Mouse (Mus musculus): ENCODE measurements around the gene Dph1.
A peak's percentile ranks its signal among the peaks of the same experiment; 100 is the strongest.

Gene Dph1

DNA sequence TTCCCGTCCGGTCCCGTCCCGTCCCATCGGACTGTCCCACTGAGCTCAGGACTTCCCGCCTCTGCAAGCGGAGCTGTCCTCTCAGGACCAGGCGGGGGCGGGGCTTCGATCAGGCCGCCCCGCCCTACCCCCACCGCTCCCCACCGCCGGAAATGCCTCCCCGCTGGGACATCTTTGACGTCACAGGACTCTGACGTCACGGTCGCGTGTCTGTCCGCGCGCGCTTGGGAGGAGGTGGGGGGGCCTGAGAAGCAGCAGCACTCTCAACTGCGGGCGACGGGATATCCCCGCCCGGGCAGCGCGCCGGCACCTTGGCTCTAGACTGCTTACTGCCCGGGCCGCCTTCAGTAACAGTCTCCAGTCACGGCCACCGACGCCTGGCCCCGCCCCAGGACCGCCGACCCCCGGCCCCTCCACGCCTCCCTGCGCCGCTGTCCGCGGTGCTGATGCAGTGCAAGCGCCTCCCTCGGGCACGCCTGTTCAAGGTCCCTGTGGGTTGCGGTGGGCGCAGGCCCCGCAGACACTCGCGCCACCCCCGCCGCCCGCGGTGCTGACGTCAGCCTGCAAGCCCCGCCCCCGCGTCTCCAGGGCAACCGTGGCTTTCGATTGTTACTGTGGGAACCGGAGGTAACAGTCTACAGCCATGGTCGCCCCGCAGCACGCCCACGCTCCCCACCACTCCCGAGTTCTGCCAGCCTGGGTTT lies 17.8 kb downstream of the Dph1 start:
- peak; percentile 83 for DNase-seq (ENCODE audit: low read depth)

GRCm38 (mm10) chr11:75172151-75173094 lies 18.6 kb downstream of the Dph1 start:
- DNase-seq (ENCODE audit: low read depth): no peak

- DNase-seq (ENCODE audit: low read depth): no peak
These were observed 19.7 kb downstream of the Dph1 start for GRCm38 (mm10) chr11:75171186-75171865.

GRCm38 (mm10) chr11:75170136-75170751 lies 20.8 kb downstream of the Dph1 start:
- DNase-seq (ENCODE audit: low read depth): peak; percentile 97

DNA sequence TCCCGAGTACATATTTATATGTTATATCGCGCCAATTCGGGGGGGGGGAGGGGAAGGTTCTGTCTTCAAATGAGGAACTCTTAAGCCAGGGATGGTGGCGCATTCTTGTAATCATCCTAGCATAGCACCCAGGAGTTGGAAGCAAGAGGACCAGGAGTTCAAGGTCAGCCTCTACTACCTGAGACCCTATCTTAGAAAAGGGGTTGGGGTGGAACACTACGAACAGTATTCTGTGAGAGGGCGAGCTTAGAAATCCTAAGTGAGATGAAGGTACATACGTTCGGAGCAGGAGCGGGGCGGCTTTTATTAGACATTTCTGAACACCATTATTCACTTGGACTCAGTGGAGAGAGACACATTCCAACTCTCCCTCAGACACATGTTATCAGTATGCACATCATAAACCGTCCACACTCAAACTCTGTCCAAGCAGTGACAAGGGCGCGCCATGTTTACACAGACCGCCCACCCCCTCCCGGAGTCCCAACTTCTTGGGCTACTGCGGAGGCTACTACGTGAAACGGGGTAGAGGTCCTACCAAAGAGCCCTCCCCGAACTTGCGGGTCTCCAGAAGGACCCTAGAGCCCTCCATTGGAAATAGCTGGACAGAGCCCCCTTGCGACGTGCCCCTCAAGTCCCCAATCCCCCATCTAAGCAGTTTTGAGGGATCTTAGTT lies 21.5 kb downstream of the Dph1 start, which contains the start of gene Hic1:
TSS of gene Hic1 (minus strand) at position 115 of the 676 bp plus-strand sequence.
- no peak for DNase-seq (ENCODE audit: low read depth)

DNA sequence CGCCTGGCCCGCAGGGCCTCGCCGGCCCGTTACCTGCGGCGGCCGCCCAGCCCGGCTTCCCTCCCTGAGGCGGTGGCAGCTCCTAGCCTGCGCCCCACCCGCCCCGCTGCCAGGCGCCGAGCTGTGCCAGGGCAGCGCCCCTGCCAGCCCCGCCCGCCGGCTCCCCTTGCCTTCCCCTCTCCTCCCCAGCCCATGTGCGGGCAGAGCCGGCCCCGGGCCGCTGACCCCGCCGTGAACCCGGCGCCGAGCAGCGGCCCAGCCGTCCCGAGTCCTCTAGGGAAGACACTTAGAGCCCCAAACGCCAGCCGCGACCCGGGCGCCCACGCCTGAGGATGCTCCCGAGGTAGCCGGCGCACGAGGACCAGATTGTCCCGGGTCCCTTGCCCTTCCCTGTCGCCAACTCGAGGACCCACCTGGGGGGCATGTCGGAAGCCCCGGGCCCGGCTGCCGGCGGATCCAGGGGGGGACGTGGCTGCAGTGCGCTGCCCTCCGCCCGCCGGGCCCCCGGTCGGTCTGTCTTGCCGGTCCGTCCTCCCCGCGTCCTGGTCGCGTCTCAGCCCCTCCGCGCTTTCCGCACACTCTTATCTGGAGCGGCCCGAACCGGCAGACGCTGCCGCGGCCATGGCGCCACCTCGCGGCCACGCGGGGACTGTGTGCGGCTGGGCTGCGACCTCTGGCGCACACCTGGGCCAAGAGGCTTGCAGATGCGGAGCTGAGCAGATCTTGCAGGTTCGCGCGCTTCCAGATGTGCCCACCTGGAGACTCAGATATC lies 22.3 kb downstream of the Dph1 start:
- DNase-seq (ENCODE audit: low read depth): no peak

GRCm38 (mm10) chr11:75167643-75168589 lies 23.1 kb downstream of the Dph1 start:
- no peak for DNase-seq (ENCODE audit: low read depth)

- no peak for DNase-seq (ENCODE audit: low read depth)
These were observed 24.0 kb downstream of the Dph1 start for GRCm38 (mm10) chr11:75166861-75167642.

GRCm38 (mm10) chr11:75166193-75166842 lies 24.7 kb downstream of the Dph1 start:
- DNase-seq (ENCODE audit: low read depth): no peak

DNA sequence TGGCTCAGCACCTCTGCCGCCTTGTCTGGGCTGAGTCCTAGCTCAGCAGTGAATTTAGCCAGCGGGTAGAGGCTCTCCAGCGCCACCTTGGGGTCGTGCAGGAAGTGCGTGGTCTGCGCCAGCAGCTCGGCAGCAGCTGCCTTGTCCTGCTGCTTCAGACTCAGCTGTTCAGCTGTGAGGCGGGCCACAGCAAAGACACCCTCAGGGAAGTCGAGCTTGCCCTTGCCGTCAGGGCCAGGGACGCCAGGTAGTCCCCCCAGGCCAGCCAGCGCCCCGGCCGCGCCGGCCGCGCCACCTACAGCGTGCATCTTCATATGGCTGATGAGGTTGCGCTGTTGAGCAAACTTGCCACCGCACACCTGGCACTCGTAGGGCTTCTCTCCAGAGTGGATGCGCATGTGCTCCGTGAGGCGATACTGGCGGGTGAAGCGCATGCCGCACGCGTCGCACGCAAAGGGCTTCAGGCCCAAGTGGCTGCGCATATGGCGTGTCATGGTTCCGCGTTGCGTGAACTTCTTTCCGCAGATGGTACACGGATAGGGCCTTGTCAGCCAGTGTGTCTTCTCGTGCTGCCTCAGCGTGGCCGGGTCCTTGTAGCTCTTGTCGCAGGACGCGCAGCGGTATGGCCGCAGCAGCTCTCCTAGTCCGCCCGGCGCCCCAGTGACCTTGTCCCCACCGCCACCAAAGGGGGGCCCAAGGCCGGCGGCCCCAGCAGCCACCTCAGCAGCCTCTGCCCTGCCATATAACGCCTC lies 25.4 kb downstream of the Dph1 start:
- no peak for DNase-seq (ENCODE audit: low read depth)

DNA sequence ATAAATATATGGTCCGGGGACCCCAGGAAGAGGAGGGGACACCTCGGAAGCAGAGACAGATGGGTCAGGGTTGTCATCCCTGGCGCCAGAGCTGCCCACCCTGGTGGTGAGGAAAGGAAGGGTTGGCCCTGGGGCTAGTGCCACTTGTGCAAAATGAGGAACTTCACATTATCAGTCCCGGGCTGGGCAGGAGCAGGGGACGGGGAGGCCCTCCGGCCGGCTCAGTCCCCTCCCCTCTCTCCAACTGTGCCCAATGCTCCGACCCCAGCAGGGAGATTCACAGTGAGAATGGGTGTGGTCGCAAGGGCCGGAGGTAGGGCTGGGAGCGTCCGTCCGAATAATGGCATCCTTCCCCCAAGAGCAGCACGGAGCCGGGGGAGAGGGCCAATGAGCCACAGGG lies 26.3 kb downstream of the Dph1 start:
- no peak for DNase-seq (ENCODE audit: low read depth)

- DNase-seq (ENCODE audit: low read depth): no peak
These were observed 27.0 kb downstream of the Dph1 start for GRCm38 (mm10) chr11:75164051-75164450.

DNA sequence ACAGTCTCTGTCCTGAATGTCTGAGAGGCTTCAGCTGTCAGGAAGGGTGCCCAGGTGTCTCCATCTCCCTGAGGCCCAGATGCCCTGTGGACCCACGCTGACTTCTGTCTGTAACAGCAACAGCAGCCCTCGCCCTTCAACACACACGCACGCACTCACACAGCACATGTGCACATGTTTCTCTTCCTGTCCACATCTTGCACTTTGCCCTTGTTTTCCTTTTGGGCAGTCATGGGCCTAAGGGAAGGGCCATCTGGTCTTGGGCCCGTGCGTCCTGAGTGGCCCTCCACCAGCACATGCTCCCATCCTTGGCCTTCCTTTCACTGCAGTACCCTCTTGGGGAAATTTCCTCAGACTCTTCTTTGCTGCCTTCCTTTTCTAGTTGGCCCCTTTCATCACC lies 27.7 kb downstream of the Dph1 start:
- no peak for DNase-seq (ENCODE audit: low read depth)

- DNase-seq (ENCODE audit: low read depth): no peak
These were observed 28.4 kb downstream of the Dph1 start for GRCm38 (mm10) chr11:75162591-75163080.

- DNase-seq (ENCODE audit: low read depth): no peak
These were observed 29.5 kb downstream of the Dph1 start for GRCm38 (mm10) chr11:75161417-75162008.

DNA sequence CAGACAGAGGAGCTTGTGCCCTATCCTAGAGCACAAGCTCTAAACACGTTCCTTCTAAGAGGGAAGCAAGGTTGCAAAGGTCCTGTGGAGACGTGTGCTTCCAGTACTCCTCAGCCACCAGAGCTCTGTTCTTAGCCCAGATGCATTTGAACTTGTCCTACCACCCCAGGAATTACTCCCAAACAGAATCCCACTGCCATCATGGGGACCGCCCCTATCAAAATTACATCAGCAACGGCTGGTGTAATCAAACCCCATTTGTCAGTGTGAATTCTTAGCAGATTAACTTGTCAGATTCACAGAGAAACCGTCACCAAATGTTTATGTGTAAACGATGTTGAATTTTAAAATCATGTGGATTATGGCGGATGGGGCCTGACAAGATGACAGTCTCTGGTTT lies 30.1 kb downstream of the Dph1 start:
- DNase-seq (ENCODE audit: low read depth): no peak

DNA sequence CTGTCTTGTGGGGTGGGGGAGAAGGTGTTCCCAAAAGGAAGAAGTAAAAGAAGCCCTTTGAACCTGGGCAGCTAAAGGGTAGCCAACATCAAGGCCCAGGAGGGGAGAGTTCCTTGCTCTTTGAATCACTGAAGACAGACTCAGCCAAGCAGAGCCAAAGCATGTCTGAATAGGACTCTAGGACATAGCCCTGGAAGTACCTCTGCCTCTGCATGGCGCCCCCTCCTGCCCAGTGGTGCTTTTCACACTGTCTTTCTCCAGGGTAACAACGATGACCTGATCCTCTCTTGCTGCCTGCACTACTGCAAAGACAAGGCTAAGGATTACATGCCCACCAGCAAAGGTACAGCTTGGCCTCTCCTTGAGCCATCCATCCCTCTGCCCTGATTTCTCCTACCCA lies 31.5 kb downstream of the Dph1 start:
- no peak for DNase-seq (ENCODE audit: low read depth)

Measured in c-Kit-positive CD71-negative TER-119-negative erythroid progenitor cells, embryonic 14.5 days (primary cell).